Mouse (Mus musculus): ENCODE measurements around the gene Fstl1. TPM values are rescaled to one million over a fixed set of nuclear protein-coding genes. Genes with fewer than 3 reads are reported as not detected.

The Fstl1 gene
- total and polyA plus RNA-seq, 3 experiments = 0.08 to 0.35 TPM; not detected in 1

DNA sequence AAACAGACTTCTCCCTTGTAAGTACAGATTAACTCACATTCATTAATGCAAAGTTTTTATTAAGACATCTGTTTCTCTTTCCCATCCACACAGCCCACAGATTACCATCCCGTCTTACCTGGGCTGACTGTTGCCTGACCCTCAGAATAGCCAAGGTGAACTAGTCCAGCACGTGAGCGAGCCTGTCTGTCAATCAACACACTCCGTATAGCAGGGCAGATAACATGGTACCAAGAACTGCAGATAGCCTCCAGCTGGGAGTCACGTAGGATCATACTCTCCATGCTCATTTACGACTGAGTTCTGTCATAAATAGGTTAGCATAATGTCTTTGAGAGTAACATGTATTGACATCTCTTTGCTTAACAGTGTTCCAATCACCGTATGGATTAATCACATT, 84.4 kb downstream of the Fstl1 start, which contains the start of gene Gm36028:
Gene Gm36028 (minus strand): TSS at position 118 of the 400 bp plus-strand sequence.
- H3K27ac ChIP-seq (ENCODE audit: control insufficient read depth, low read depth, low read length) = no peak within 1 kb of the TSS
- H3K36me3 ChIP-seq (ENCODE audit: control insufficient read depth in 1 of 2, insufficient read depth in 2 of 2, low read length in 2 of 2) = no peaks in the 10 kb centered on the region
- peaks cover 2 to 3% of the 10 kb centered on the region in 2 experiments; a peak in 3 of 4 replicates for H3K27me3 ChIP-seq (ENCODE audit: control insufficient read depth in 1 of 2, insufficient read depth in 2 of 2, low read length in 2 of 2)
- H3K4me1 ChIP-seq (ENCODE audit: control insufficient read depth in 1 of 2, insufficient read depth in 2 of 2, low read length in 2 of 2) = 0 out of 4 replicates have a peak, but pooled peaks cover 0 to 2% of the 10 kb centered on the region in 2 experiments
- H3K79me2 ChIP-seq (ENCODE audit: control insufficient read depth, insufficient read depth, low read length, poor library complexity) = no peaks in the 10 kb centered on the region
- DNase-seq (ENCODE audit: low read depth, low spot score) = no peak
- TF ChIP-seq MYB (IDR thresholded peaks at IDR 0.05; ENCODE audit: low read depth, low read length) (no peak), ZMIZ1 (IDR thresholded peaks at IDR 0.05; ENCODE audit: low read depth, low read length) (no peak), TAL1 (IDR thresholded peaks at IDR 0.05; ENCODE audit: low read length) (no peak), GATA1 (IDR thresholded peaks at IDR 0.05; ENCODE audit: low read depth, low read length) (no peak)
- no peak within 1 kb of the TSS for H3K4me3 ChIP-seq (ENCODE audit: control insufficient read depth in 1 of 2, insufficient read depth in 1 of 2, low read depth in 2 of 2, low read length in 2 of 2)
- no peak within 1 kb of the TSS for H3K9ac ChIP-seq (ENCODE audit: control insufficient read depth, low read depth, low read length, poor library complexity, severe bottlenecking)
- H3K9me3 ChIP-seq (replicated peaks; ENCODE audit: insufficient read depth, low read length) = no peaks in the 10 kb centered on the region

DNA sequence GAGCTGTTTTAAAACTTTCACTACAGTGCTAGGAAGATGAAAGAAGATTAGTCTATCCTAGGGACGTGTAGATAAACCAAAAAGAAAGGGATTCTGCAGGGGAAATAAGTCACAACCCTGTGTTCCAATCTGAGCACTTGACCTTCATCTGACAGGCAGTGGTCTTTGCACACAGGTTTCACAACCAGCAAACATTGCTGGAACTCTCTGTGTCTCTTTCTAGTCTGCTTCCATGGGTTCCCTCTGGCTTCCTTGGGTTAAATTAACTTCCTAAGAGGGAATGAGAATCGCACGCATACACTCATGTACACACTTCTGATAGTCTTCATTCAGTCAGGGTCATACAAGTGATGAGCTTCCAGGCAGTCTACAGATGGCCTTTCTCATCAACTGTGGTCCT, 87.2 kb downstream of the Fstl1 start:
- Histone ChIP-seq H3K9me3 (replicated peaks; ENCODE audit: insufficient read depth, low read length) (no peaks in the 10 kb centered on the region), H3K27me3 (ENCODE audit: control insufficient read depth in 1 of 2, insufficient read depth in 2 of 2, low read length in 2 of 2) (peaks cover 2 to 3% of the 10 kb centered on the region in 2 experiments; a peak in 3 of 4 replicates), H3K79me2 (ENCODE audit: control insufficient read depth, insufficient read depth, low read length, poor library complexity) (peaks cover 6% of the 10 kb centered on the region), H3K9ac (ENCODE audit: control insufficient read depth, low read depth, low read length, poor library complexity, severe bottlenecking) (no peak overlapping the region), H3K27ac (ENCODE audit: control insufficient read depth, low read depth, low read length) (no peak overlapping the region), H3K4me1 (ENCODE audit: control insufficient read depth in 1 of 2, insufficient read depth in 2 of 2, low read length in 2 of 2) (peaks cover 2 to 3% of the 10 kb centered on the region in 2 experiments; a peak in 2 of 4 replicates), H3K4me3 (ENCODE audit: control insufficient read depth in 1 of 2, insufficient read depth in 1 of 2, low read depth in 2 of 2, low read length in 2 of 2) (no peak overlapping the region), H3K36me3 (ENCODE audit: control insufficient read depth in 1 of 2, insufficient read depth in 2 of 2, low read length in 2 of 2) (peaks cover 0 to 3% of the 10 kb centered on the region in 2 experiments; a peak in 2 of 4 replicates)
- no peak for DNase-seq (ENCODE audit: low read depth, low spot score)
- TF ChIP-seq MYB (IDR thresholded peaks at IDR 0.05; ENCODE audit: low read depth, low read length) (no peak), NELFE (IDR thresholded peaks at IDR 0.05; ENCODE audit: low read depth, low read length) (no peak), GABPA (IDR thresholded peaks at IDR 0.05; ENCODE audit: low read depth, low read length) (no peak), MEF2A (IDR thresholded peaks at IDR 0.05; ENCODE audit: extremely low read depth, insufficient replicate concordance, low read depth, low read length, poor library complexity, severe bottlenecking) (no peak), HCFC1 (IDR thresholded peaks at IDR 0.05; ENCODE audit: low read depth, low read length) (no peak), USF2 (IDR thresholded peaks at IDR 0.05; ENCODE audit: borderline replicate concordance in 1 of 2, insufficient read depth in 1 of 2, low read depth in 1 of 2, low read length in 2 of 2) (no peak), ZMIZ1 (IDR thresholded peaks at IDR 0.05; ENCODE audit: low read depth, low read length) (no peak), BHLHE40 (IDR thresholded peaks at IDR 0.05; ENCODE audit: borderline replicate concordance, low read depth, low read length) (no peak), SMC3 (IDR thresholded peaks at IDR 0.05; ENCODE audit: low read depth, low read length) (no peak), ZC3H11A (IDR thresholded peaks at IDR 0.05; ENCODE audit: low read depth, low read length) (no peak), RAD21 (IDR thresholded peaks at IDR 0.05; ENCODE audit: low read depth, low read length) (no peak)

DNA sequence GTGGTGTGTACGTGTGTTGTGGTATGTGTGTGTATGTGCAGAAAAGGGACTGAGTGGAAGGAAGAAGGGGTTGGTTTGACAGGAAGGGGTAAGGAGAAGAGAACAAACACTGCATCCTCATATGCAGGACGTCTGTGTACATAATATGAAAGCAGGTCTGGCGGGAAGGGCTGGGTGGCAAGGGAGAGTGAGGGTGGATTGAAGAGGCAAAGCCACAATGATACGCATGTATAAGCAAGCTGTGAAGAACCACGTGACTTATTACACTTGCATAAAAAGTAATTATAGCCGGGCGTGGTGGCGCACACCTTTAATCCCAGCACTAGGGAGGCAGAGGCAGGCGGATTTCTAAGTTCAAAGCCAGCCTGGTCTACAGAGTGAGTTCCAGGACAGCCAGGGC, 89.2 kb downstream of the Fstl1 start:
- Histone ChIP-seq H3K27ac (ENCODE audit: control insufficient read depth, low read depth, low read length) (no peak overlapping the region), H3K9me3 (replicated peaks; ENCODE audit: insufficient read depth, low read length) (no peaks in the 10 kb centered on the region), H3K79me2 (ENCODE audit: control insufficient read depth, insufficient read depth, low read length, poor library complexity) (peaks cover 22% of the 10 kb centered on the region), H3K36me3 (ENCODE audit: control insufficient read depth in 1 of 2, insufficient read depth in 2 of 2, low read length in 2 of 2) (peaks cover 0 to 14% of the 10 kb centered on the region in 2 experiments; a peak in 2 of 4 replicates), H3K27me3 (ENCODE audit: control insufficient read depth in 1 of 2, insufficient read depth in 2 of 2, low read length in 2 of 2) (peaks cover 0 to 2% of the 10 kb centered on the region in 2 experiments; a peak in 1 of 4 replicates), H3K9ac (ENCODE audit: control insufficient read depth, low read depth, low read length, poor library complexity, severe bottlenecking) (no peak overlapping the region), H3K4me3 (ENCODE audit: control insufficient read depth in 1 of 2, insufficient read depth in 1 of 2, low read depth in 2 of 2, low read length in 2 of 2) (no peak overlapping the region), H3K4me1 (ENCODE audit: control insufficient read depth in 1 of 2, insufficient read depth in 2 of 2, low read length in 2 of 2) (peaks cover 2 to 14% of the 10 kb centered on the region in 2 experiments; a peak in 3 of 4 replicates)
- no peak for DNase-seq (ENCODE audit: low read depth, low spot score)
- no peak for TF ChIP-seq MAX (IDR thresholded peaks at IDR 0.05; ENCODE audit: low read length)
- TF ChIP-seq EP300 (IDR thresholded peaks at IDR 0.05; ENCODE audit: low read depth in 1 of 2, low read length in 2 of 2) = no peak
- TF ChIP-seq RAD21 (IDR thresholded peaks at IDR 0.05; ENCODE audit: low read depth, low read length) = no peak
- no peak for TF ChIP-seq BHLHE40 (IDR thresholded peaks at IDR 0.05; ENCODE audit: borderline replicate concordance, low read depth, low read length)
- no peak for TF ChIP-seq CTCF (IDR thresholded peaks at IDR 0.05 in 2 of 3, conservative IDR thresholded peaks at IDR 0.05 in 1 of 3; ENCODE audit: control insufficient read depth in 1 of 3, insufficient read depth in 1 of 3, low read depth in 2 of 3, low read length in 3 of 3, poor library complexity in 1 of 3, severe bottlenecking in 1 of 3)

All from MEL (cell line).